Mouse (Mus musculus) liver, embryonic 14.5 days (tissue): Measurements from ENCODE around the gene Fam196b.

Source experiments
- CTCF ChIP-seq: IDR thresholded peaks from 2 replicates; pipeline ENCODE4 v1.5.1; 2016; ENCODE audit warnings: antibody characterized with exemption, low read depth, control low read depth
- EP300 ChIP-seq: IDR thresholded peaks from 2 replicates; pipeline ENCODE4 v1.6.1; 2016; ENCODE audit warnings: antibody characterized with exemption, low read depth

GRCm38 (mm10) chr11:34375557-34375956 lies 60.9 kb downstream of the Fam196b start:
- TF ChIP-seq EP300 (no peak), CTCF (no peak)
